Mouse (Mus musculus): ENCODE measurements around the gene Abcc5.

DNA sequence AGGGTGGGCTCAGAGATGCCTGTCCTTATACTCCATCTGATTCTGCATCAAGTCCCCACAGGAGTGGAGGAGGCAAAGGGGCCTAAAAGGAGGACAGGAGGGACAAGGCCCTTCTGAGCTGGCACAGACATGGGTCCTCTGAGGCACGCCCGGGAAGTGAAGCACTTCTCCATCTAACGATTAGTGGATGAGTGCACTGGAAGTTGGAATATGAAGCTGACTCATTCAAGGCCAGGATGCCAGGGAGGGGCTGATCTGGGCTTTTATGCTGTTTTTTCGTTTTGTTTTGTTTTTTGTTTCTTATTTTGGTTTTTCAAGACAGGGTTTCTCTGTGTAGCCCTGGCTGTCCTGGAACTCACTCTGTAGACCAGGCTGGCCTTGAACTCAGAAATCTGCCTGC, 110.9 kb downstream of the Abcc5 start:
- no peak for TF ChIP-seq CTCF (IDR thresholded peaks at IDR 0.05; ENCODE audit: low read depth)
- TF ChIP-seq EP300 (IDR thresholded peaks at IDR 0.05; ENCODE audit: low read depth), result no peak
